Mouse (Mus musculus): ENCODE measurements around the gene Foxd4. TPM values are rescaled to one million over a fixed set of nuclear protein-coding genes. Genes with fewer than 3 reads are reported as not detected.

The Foxd4 gene
- polyA plus RNA-seq, 1 experiment from 2014 or later = 0.21 TPM

DNA sequence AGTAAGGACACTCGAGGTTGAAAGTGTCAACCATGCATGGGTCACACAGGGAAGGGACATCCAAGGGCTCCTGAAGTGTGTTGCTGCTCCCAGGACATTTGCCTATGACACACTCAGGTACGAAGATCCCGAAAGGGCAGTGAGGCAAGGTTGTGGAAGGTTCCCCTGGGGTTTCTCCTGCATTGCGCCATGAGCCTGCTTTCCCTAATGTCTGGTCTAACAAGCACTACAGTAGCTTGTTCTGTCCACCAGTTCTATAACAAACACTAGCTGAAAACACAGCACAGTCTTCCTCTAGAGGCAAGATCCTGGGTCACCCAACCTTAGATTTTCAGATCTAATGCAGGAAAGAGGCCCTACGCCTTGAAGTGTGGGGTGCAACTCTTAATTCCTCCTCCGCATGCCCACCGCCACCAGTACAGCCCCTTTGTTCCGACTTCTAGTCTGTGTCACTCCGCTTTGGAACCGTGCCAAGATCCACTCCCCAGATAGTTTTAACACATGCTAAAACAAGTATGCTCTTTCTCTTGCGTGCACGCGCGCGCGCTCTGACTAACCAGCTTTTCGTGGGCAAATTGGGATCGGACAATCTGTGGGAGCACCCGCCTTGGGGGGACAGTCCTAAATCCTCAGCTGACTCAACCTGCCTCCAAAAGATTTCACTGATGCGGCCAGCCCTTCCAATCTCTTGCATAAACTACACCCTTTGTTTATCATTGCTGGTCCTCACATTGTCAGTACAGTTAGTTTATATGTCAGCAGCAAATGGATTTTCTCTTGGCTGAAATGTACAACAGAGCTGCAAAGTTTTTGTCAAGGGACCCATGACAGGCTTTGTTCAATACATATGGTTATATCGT lies 49.3 kb downstream of the Foxd4 start:
- no peak overlapping the region for H3K4me3 ChIP-seq (ENCODE audit: low read depth, low read length)
- ATAC-seq (no peak), DNase-seq (no peak)
- no peaks in the 10 kb centered on the region for H3K36me3 ChIP-seq (replicated peaks; ENCODE audit: insufficient read depth, low read length)
- H3K9ac ChIP-seq (replicated peaks) = no peak overlapping the region
- no peaks in the 10 kb centered on the region for H3K4me1 ChIP-seq (ENCODE audit: insufficient read depth)
- no peaks in the 10 kb centered on the region for H3K9me3 ChIP-seq (ENCODE audit: low read length)
- no peaks in the 10 kb centered on the region for H3K27me3 ChIP-seq (ENCODE audit: insufficient read depth, low read length)
- WGBS (ENCODE audit: insufficient replicate concordance) = 83% methylated on average over 21 of the region's 21 CpGs
- H3K4me2 ChIP-seq (ENCODE audit: low read depth, low read length) = no peak overlapping the region
- H3K27ac ChIP-seq (ENCODE audit: low read depth) = no peak overlapping the region
- TF ChIP-seq EP300 (IDR thresholded peaks at IDR 0.05; ENCODE audit: low read depth) = no peak
- no peak for TF ChIP-seq CTCF (IDR thresholded peaks at IDR 0.05; ENCODE audit: low read depth)

Small RNA genes lying within 50 kb of the gene (microRNA-seq; reads per million reads assigned to microRNA genes)
- not detected for gene Mir3084-1

Other genes with a start within 250 kb of the Foxd4 start
- gene Tmem252, start 227.2 kb downstream of the Foxd4 start, polyA plus RNA-seq (2015; fragmentation: Nextera tagmentation; extraction: Ambion mirVana) = 0.06 and 0.07 TPM in 2 replicates
- 0.04 TPM in 1 of 2 replicates, not detected in the other for gene Pgm5, start 39.3 kb downstream of the Foxd4 start, polyA plus RNA-seq (2015; fragmentation: Nextera tagmentation; extraction: Ambion mirVana)
- 291 and 307 TPM in 2 replicates for gene Gm10053, start 25.5 kb downstream of the Foxd4 start, polyA plus RNA-seq (2015; fragmentation: Nextera tagmentation; extraction: Ambion mirVana)
- gene Cbwd1, start 60.4 kb upstream of the Foxd4 start, polyA plus RNA-seq (2015; fragmentation: Nextera tagmentation; extraction: Ambion mirVana) = 6.9 and 7.0 TPM in 2 replicates
- 10.3 and 12.5 TPM in 2 replicates for gene Dock8, start 98.3 kb upstream of the Foxd4 start, polyA plus RNA-seq (2015; fragmentation: Nextera tagmentation; extraction: Ambion mirVana)

Data from liver, postnatal 0 days (tissue).